Mouse (Mus musculus) ES-E14 (cell line): ENCODE data around the gene Mad1l1.

Source experiments
- CHD2 ChIP-seq: IDR thresholded peaks from 2 replicates; pipeline ENCODE4 v1.6.1; 2014; ENCODE audit warnings: mild to moderate bottlenecking, low read depth, low read length, inconsistent platforms
- HCFC1 ChIP-seq: IDR thresholded peaks from 2 replicates; pipeline ENCODE4 v1.6.1; 2012; ENCODE audit warnings: low read length, inconsistent platforms, borderline replicate concordance; ENCODE audit not compliant: insufficient read depth
- MAFK ChIP-seq: IDR thresholded peaks from 2 replicates; pipeline ENCODE4 v1.6.1; 2014; ENCODE audit warnings: mild to moderate bottlenecking, low read depth, low read length, inconsistent platforms; ENCODE audit not compliant: insufficient read depth

- TF ChIP-seq HCFC1 (no peak), CHD2 (no peak), MAFK (no peak)
Measured at GRCm38 (mm10) chr5:140282900-140283299, 38.5 kb downstream of the Mad1l1 start.
